Mouse (Mus musculus) adrenal gland, adult 10 weeks (tissue): ENCODE results near the gene Gna13. TPM values are rescaled to one million over a fixed set of nuclear protein-coding genes. Genes with fewer than 3 reads are reported as not detected.

Source experiments
- polyA plus RNA-seq: library from polyadenylated mRNA; stranded (reverse); fragments of 350-450 nt; fragmentation: Illumina TruSeq; extraction: RNeasy Lipid Tissue Mini Kit (QIAGEN cat#74804); gene quantifications from one replicate; pipeline ENCODE4 v1.2.3, GENCODE M21; 2014; ENCODE audit warnings: low read depth, low replicate concordance

Gene Gna13
- polyA plus RNA-seq, result 65.0 TPM

DNA sequence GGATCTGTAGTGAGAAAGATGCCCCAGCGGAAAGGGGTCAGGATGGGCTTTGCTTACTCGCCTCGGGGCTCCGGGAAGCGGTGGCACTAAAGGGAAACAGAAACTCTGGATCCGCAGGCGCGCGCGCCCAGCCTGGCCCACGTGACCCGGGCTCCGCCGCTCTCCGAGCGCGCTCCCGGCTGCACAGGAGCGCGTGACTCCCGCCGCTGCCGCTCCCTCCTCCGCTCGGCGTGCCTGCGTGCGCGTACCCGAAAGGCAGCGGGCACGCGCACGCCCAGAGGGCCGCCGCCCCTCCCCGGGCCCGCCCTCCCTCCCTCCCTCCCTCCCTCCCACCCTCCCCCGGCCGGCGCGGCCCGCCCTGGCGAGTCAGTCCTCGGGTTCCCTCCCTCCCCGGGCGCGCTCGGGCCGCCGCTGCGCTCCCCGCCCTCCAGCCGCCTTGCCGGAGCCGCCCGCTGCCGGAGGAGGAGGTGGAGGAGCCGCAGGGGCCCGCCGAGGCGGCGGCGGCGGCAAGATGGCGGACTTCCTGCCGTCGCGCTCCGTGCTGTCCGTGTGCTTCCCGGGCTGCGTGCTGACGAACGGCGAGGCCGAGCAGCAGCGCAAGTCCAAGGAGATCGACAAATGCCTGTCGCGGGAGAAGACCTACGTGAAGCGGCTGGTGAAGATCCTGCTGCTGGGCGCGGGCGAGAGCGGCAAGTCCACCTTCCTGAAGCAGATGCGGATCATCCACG is at the start of gene Gna13:
Gene Gna13, plus strand, starts transcription at position 369 of the 728 bp plus-strand sequence.

DNA sequence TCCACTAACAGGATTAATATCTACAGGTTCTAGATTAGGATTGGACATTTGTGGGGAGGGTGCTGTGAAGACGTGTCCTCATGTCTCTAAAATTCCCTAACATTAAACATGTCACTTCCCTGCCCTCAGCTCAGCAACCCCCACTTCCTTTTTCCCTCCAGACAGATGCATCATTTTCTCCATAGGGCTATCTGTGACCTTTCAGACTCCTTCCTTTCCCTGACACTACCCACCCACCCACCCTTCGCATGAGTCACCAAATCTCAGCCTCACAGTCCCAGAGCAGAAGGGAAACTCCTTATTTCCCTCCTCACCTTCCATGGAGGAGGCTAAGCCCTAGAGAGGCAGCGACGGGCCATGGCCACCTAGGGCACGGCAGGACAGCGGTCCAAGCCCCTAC is 51.0 kb downstream of the Gna13 start, which contains the start of gene 9930022D16Rik:
Gene 9930022D16Rik, plus strand, starts transcription at position 301 of the 400 bp plus-strand sequence.

GRCm38 (mm10) chr11:109425392-109426271 is 63.0 kb downstream of the Gna13 start, which contains the start of gene Amz2:
Gene Amz2 (plus strand): TSS chr11:109425946.

Other genes starting within 250 kb of the Gna13 start
- gene E030025P04Rik, start 218.5 kb upstream of the Gna13 start, polyA plus RNA-seq, result not detected
- 1.9 TPM for gene Rgs9, start 64.7 kb upstream of the Gna13 start, polyA plus RNA-seq
- gene 9930022D16Rik, start 51.1 kb downstream of the Gna13 start, polyA plus RNA-seq, result not detected
- gene Amz2, start 63.1 kb downstream of the Gna13 start, polyA plus RNA-seq, result 48.8 TPM
- 4.4 TPM for gene Arsg, start 110.5 kb downstream of the Gna13 start, polyA plus RNA-seq
- gene Slc16a6, start 110.8 kb downstream of the Gna13 start, polyA plus RNA-seq, result 0.87 TPM
- gene Wipi1, start 249.1 kb downstream of the Gna13 start, polyA plus RNA-seq, result 46.6 TPM